Mouse (Mus musculus) midbrain, postnatal 0 days (tissue): ENCODE data around the gene Dennd2a. TPM values are rescaled to one million over a fixed set of nuclear protein-coding genes. Genes with fewer than 3 reads are reported as not detected.

Source experiments
- ATAC-seq: fragments of 200-750 bp; cut with Nextera tagmentation; 2 replicates; pipeline ENCODE4 v1.8.0; 2017; ENCODE audit warnings: moderate number of reproducible peaks, mild to moderate bottlenecking, moderate TSS enrichment, moderate library complexity; ENCODE audit not compliant: low FRiP score
- DNase-seq: peaks from one replicate; pipeline ENCODE4 v3.0.0-alpha.2; 2015; ENCODE audit warnings: low spot score
- H3K27ac ChIP-seq: fragments of 300-500 bp; sonication (generic); 2 replicates; pipeline ENCODE4 v1.5.1; 2014; ENCODE audit warnings: low read depth, mild to moderate bottlenecking, low read length, mixed read lengths
- H3K27me3 ChIP-seq: fragments of 300-500 bp; sonication (generic); 2 replicates; pipeline ENCODE4 v1.6.1; 2014; ENCODE audit warnings: low read length, control low read depth, mixed read lengths; ENCODE audit not compliant: insufficient read depth
- H3K36me3 ChIP-seq: fragments of 300-500 bp; sonication (generic); 2 replicates; pipeline ENCODE4 v1.6.1; 2014; ENCODE audit warnings: low read length, control low read depth, mixed read lengths; ENCODE audit not compliant: insufficient read depth
- H3K4me1 ChIP-seq: fragments of 300-500 bp; sonication (generic); 2 replicates; pipeline ENCODE4 v1.6.1; 2014; ENCODE audit warnings: mild to moderate bottlenecking, control low read depth, antibody characterized with exemption, low read length, mixed read lengths; ENCODE audit not compliant: insufficient read depth
- H3K4me2 ChIP-seq: fragments of 300-500 bp; sonication (generic); 2 replicates; pipeline ENCODE4 v1.6.1; 2014; ENCODE audit warnings: low read depth, mild to moderate bottlenecking, low read length, mixed read lengths; ENCODE audit not compliant: poor library complexity, severe bottlenecking
- H3K4me3 ChIP-seq: fragments of 300-500 bp; sonication (generic); 2 replicates; pipeline ENCODE4 v1.5.1; 2014; ENCODE audit warnings: low read depth, mild to moderate bottlenecking, low read length, moderate library complexity
- H3K9ac ChIP-seq: fragments of 300-500 bp; sonication (generic); replicated peaks from 2 replicates; pipeline ENCODE4 v1.6.1; 2014; ENCODE audit warnings: mild to moderate bottlenecking, low read length, moderate library complexity, mixed read lengths; ENCODE audit not compliant: poor library complexity, severe bottlenecking
- H3K9me3 ChIP-seq: fragments of 300-500 bp; sonication (generic); 2 replicates; pipeline ENCODE4 v1.6.1; 2016; ENCODE audit warnings: low read length, control low read depth
- CTCF ChIP-seq: IDR thresholded peaks from 2 replicates; pipeline ENCODE4 v1.5.1; 2016; ENCODE audit warnings: antibody characterized with exemption, mild to moderate bottlenecking
- WGBS: fragments of 180-500 bp; shearing (Covaris S2); extraction: QIAGEN DNeasy Blood & Tissue Kit; methylation state at CpG from one replicate; pipeline ENCODE4 v1.1.7; 2014; 5-methylcytosine and 5-hydroxymethylcytosine counted together
- polyA plus RNA-seq: library from polyadenylated mRNA; unstranded; fragments of >200 nt; fragmentation: Nextera tagmentation; extraction: Ambion mirVana; gene quantifications from 2 replicates; pipeline ENCODE4 v1.2.1, GENCODE M21; 2015
- total RNA-seq: library from RNA; depleted of rRNA; stranded (reverse); fragments of >200 nt; gene quantifications from 2 replicates; pipeline ENCODE4 v1.2.3, GENCODE M21; 2014

The Dennd2a gene
- total and polyA plus RNA-seq, 2 experiments from 2014 or later: 9.8 to 15.9 TPM

GRCm38 (mm10) chr6:39542631-39543597, 14.8 kb downstream of the Dennd2a start:
- Histone ChIP-seq H3K27ac (peak overlapping the region; percentile 51; the same call in 1 of the 2 replicates), H3K4me1 (peaks cover 9% of the 10 kb centered on the region), H3K36me3 (no peaks in the 10 kb centered on the region), H3K9ac (no peak overlapping the region), H3K4me2 (no peak overlapping the region), H3K9me3 (no peaks in the 10 kb centered on the region), H3K4me3 (no peak overlapping the region), H3K27me3 (no peaks in the 10 kb centered on the region)
- DNase-seq: peak; percentile 83
- peak; percentile 69 for ATAC-seq
- 23% methylated on average over 15 of the region's 15 CpGs for WGBS
- TF ChIP-seq CTCF: no peak

- ATAC-seq (no peak), DNase-seq (no peak)
- Histone ChIP-seq H3K27me3 (no peaks in the 10 kb centered on the region), H3K4me1 (peaks cover 9% of the 10 kb centered on the region), H3K9ac (no peak overlapping the region), H3K27ac (no peak overlapping the region), H3K4me3 (no peak overlapping the region), H3K9me3 (no peaks in the 10 kb centered on the region), H3K36me3 (no peaks in the 10 kb centered on the region), H3K4me2 (no peak overlapping the region)
- no peak for TF ChIP-seq CTCF
- 50% methylated on average over 2 of the region's 2 CpGs for WGBS
These were observed 17.1 kb downstream of the Dennd2a start for GRCm38 (mm10) chr6:39540563-39540962.

- Histone ChIP-seq H3K4me3 (no peak overlapping the region), H3K27ac (no peak overlapping the region), H3K9ac (0 out of 2 replicates have a peak overlapping the region, but pooled peaks have one; percentile 4), H3K4me2 (peak overlapping the region; percentile 32), H3K4me1 (peaks cover 9% of the 10 kb centered on the region), H3K27me3 (no peaks in the 10 kb centered on the region), H3K9me3 (no peaks in the 10 kb centered on the region), H3K36me3 (no peaks in the 10 kb centered on the region)
- peak; percentile 22 for DNase-seq
- ATAC-seq: no peak
- no peak for TF ChIP-seq CTCF
- 29% methylated on average over 7 of the region's 7 CpGs for WGBS
These were observed 17.9 kb downstream of the Dennd2a start for GRCm38 (mm10) chr6:39539679-39540155.

- no peak for DNase-seq
- Histone ChIP-seq H3K27me3 (no peaks in the 10 kb centered on the region), H3K36me3 (no peaks in the 10 kb centered on the region), H3K4me2 (no peak overlapping the region), H3K9ac (no peak overlapping the region), H3K4me1 (peaks cover 9% of the 10 kb centered on the region), H3K27ac (no peak overlapping the region), H3K9me3 (no peaks in the 10 kb centered on the region), H3K4me3 (no peak overlapping the region)
- no peak for ATAC-seq
- 84% methylated on average over 8 of the region's 8 CpGs for WGBS
- no peak for TF ChIP-seq CTCF
These were observed 19.4 kb downstream of the Dennd2a start for GRCm38 (mm10) chr6:39538227-39538626.

GRCm38 (mm10) chr6:39537276-39537675, 20.4 kb downstream of the Dennd2a start:
- DNase-seq (no peak), ATAC-seq (no peak)
- Histone ChIP-seq H3K27ac (no peak overlapping the region), H3K9ac (no peak overlapping the region), H3K9me3 (no peaks in the 10 kb centered on the region), H3K4me1 (peaks cover 3% of the 10 kb centered on the region; the same call in 1 of the 2 replicates), H3K27me3 (no peaks in the 10 kb centered on the region), H3K4me2 (no peak overlapping the region), H3K4me3 (no peak overlapping the region), H3K36me3 (no peaks in the 10 kb centered on the region)
- WGBS: 97% methylated on average over 5 of the region's 5 CpGs
- TF ChIP-seq CTCF: no peak

GRCm38 (mm10) chr6:39536621-39537020, 21.0 kb downstream of the Dennd2a start:
- H3K36me3 ChIP-seq: no peaks in the 10 kb centered on the region
- 81% methylated on average over 1 of the region's 1 CpGs for WGBS
- no peaks in the 10 kb centered on the region for H3K9me3 ChIP-seq
- no peak overlapping the region for H3K9ac ChIP-seq
- H3K27me3 ChIP-seq: no peaks in the 10 kb centered on the region
- ATAC-seq (no peak), DNase-seq (no peak)
- H3K4me2 ChIP-seq: no peak overlapping the region
- no peak overlapping the region for H3K27ac ChIP-seq
- H3K4me1 ChIP-seq: peaks cover 3% of the 10 kb centered on the region; the same call in 1 of the 2 replicates
- no peak overlapping the region for H3K4me3 ChIP-seq
- no peak for TF ChIP-seq CTCF
